Mouse (Mus musculus) 3T3-L1 (cell line): ENCODE results near the gene Abca3.
"Not testable (repeated sequence)": the region's sequence is repeated elsewhere in the genome, so short reads cannot be mapped to it uniquely, and the experiment has no call there.

ENCODE experiments used
- DNase-seq: peaks from one replicate; pipeline ENCODE4 v3.0.0-alpha.2; 2015; ENCODE audit warnings: low read depth, low spot score

Abca3 gene

GRCm38 (mm10) chr17:24440377-24440776, 88.6 kb downstream of the Abca3 start:
- peak; percentile 36 for DNase-seq

GRCm38 (mm10) chr17:24441148-24441547, 89.4 kb downstream of the Abca3 start:
- peak; percentile 55 for DNase-seq

- no peak for DNase-seq
Observed at GRCm38 (mm10) chr17:24442107-24442506, 90.4 kb downstream of the Abca3 start.

- DNase-seq = no peak
Observed at GRCm38 (mm10) chr17:24442632-24443155, 90.9 kb downstream of the Abca3 start, which contains the start of gene Dnase1l2. TSS of gene Dnase1l2 (minus strand) at chr17:24443105.

GRCm38 (mm10) chr17:24443409-24443808, 91.7 kb downstream of the Abca3 start:
- no peak for DNase-seq

- no peak for DNase-seq
Observed at GRCm38 (mm10) chr17:24446590-24446989, 94.8 kb downstream of the Abca3 start.

GRCm38 (mm10) chr17:24449507-24449906, 97.8 kb downstream of the Abca3 start:
- DNase-seq = no peak

GRCm38 (mm10) chr17:24451220-24451619, 99.5 kb downstream of the Abca3 start:
- DNase-seq = no peak

- no peak for DNase-seq
Observed at GRCm38 (mm10) chr17:24453372-24453771, 101.6 kb downstream of the Abca3 start.

- no peak for DNase-seq
Observed at GRCm38 (mm10) chr17:24454218-24454755, 102.5 kb downstream of the Abca3 start.

GRCm38 (mm10) chr17:24454756-24455522, 103.2 kb downstream of the Abca3 start:
- DNase-seq = peak; percentile 100

GRCm38 (mm10) chr17:24455523-24456206, 103.9 kb downstream of the Abca3 start:
- DNase-seq = not testable (repeated sequence)
